Mouse (Mus musculus) olfactory bulb, adult 2 months (tissue): ENCODE measurements at regions not wholly inside any gene's neighbourhood (a gene's known extent, or its start where the extent isn't known, plus 50 kb on each side); places are given as distances from the start of the nearest gene placed in this dataset.
"Not testable (repeated sequence)": the region's sequence is repeated elsewhere in the genome, so short reads cannot be mapped to it uniquely, and the experiment has no call there.

ENCODE experiments used
- CTCF ChIP-seq: fragments of 200-500 bp; IDR thresholded peaks from 2 replicates; pipeline ENCODE4 v1.5.1; 2012; ENCODE audit warnings: low read depth, mild to moderate bottlenecking, low read length, moderate library complexity; ENCODE audit not compliant: insufficient read depth
- POLR2A ChIP-seq: fragments of 200-500 bp; IDR thresholded peaks from 2 replicates; pipeline ENCODE4 v1.6.1; 2012; ENCODE audit warnings: mild to moderate bottlenecking, low read depth, low read length, moderate library complexity; ENCODE audit not compliant: insufficient read depth

GRCm38 (mm10) chr13:97396286-97396685 lies 155.4 kb downstream of the Enc1 start:
- TF ChIP-seq CTCF, POLR2A: not testable (repeated sequence)
